Mouse (Mus musculus) olfactory bulb, adult 2 months (tissue): Measurements from ENCODE around the gene Smarcc2.

Source experiments
- CTCF ChIP-seq: fragments of 200-500 bp; IDR thresholded peaks from 2 replicates; pipeline ENCODE4 v1.5.1; 2012; ENCODE audit warnings: low read depth, mild to moderate bottlenecking, low read length, moderate library complexity; ENCODE audit not compliant: insufficient read depth
- POLR2A ChIP-seq: fragments of 200-500 bp; IDR thresholded peaks from 2 replicates; pipeline ENCODE4 v1.6.1; 2012; ENCODE audit warnings: mild to moderate bottlenecking, low read depth, low read length, moderate library complexity; ENCODE audit not compliant: insufficient read depth

DNA sequence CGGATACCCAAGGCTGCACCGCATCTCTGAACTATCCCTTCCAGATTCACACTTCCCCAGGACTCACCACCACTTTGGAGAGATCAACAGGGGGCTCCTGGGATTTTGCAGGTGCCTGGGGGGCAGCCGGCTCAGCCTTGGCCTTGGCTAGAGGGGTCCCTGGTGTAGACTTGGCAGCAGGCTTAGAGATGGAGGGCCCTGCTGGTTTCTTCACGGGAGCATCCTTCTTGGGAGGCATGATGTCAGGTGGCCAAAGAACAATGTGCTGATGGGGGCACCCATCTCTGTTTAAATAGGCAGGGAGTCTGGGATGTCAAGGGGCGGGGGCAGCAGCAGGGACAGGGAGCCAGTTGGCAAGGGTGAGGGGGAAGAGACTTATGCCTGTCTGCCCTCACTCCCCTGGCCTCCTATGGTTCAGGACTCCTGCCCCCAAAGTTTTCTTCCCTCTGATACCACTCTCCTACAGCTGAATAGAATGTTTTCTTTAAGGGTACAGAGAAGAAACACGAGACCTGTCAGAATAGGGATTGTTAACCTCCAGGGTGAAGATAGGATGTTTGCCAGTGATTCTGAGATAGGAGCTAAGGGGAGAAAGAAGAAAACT, 38.2 kb downstream of the Smarcc2 start:
- TF ChIP-seq POLR2A (no peak), CTCF (no peak)
